Mouse (Mus musculus): Measurements from ENCODE around the gene Tom1.
A peak's percentile ranks its signal among the peaks of the same experiment; 100 is the strongest.

DNA sequence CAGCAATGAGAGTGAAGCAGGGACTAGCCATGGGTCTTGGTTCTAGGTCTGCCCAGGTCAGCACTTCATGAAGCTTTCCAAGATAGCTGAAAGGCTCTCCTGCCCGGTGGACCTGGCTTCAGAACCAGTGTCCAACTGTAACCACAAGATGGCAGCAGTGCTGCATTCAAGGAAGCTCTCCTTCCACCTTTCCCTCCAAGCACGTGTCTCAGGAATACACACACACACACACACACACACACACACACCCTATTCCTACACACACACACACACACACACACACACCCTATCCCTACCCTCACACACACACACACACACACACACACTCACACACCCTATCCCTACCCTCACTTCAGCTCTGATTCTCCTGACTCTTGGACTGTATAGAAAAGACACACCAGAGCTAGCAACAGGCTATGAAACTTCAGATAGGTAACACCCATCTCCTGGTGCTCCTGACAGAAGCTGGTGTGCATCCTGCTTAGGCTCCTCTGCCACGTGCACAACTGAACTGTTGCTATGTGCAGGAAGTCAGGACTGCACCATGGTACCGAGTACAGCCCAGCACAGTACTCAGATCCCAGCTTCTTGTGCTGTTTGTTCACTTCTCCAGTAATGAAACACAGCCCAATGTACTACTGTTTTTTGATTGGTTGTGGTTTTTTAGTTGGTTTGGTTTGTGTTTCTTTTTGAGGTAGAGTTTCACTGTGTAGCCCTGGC, 38.3 kb downstream of the Tom1 start:
- TF ChIP-seq CTCF (IDR thresholded peaks at IDR 0.05; ENCODE audit: low read depth) (peak; percentile 97), EP300 (IDR thresholded peaks at IDR 0.05; ENCODE audit: low read depth) (no peak)

Data from liver, postnatal 0 days (tissue).